Mouse (Mus musculus): ENCODE data around the gene Phykpl.

- TF ChIP-seq EP300 (IDR thresholded peaks at IDR 0.05; ENCODE audit: low read depth) (peak; percentile 67), CTCF (IDR thresholded peaks at IDR 0.05; ENCODE audit: low read depth) (no peak)
These were observed 35.0 kb downstream of the Phykpl start, which contains the start of gene Nhp2 for GRCm38 (mm10) chr11:51619409-51620060.
